Mouse (Mus musculus) bone marrow, adult 2 months (tissue): ENCODE data around the gene Lrrc56. TPM values are rescaled to one million over a fixed set of nuclear protein-coding genes. Genes with fewer than 3 reads are reported as not detected.

ENCODE experiments used
- H3K27ac ChIP-seq: fragments of 200-500 bp; 2 replicates; pipeline ENCODE4 v1.5.1; 2012; ENCODE audit warnings: low read depth, mild to moderate bottlenecking, control low read depth, inconsistent platforms, low read length; ENCODE audit not compliant: control insufficient read depth, poor library complexity, insufficient read depth
- H3K4me1 ChIP-seq: fragments of 200-500 bp; 2 replicates; pipeline ENCODE4 v1.6.1; 2011; ENCODE audit warnings: low read length; ENCODE audit not compliant: control insufficient read depth, insufficient read depth
- H3K4me3 ChIP-seq: fragments of 200-500 bp; replicated peaks from 2 replicates; pipeline ENCODE3; 2011; ENCODE audit warnings: mild to moderate bottlenecking, low read depth, low read length, control low read depth; ENCODE audit not compliant: control insufficient read depth
- CTCF ChIP-seq: fragments of 200-500 bp; IDR thresholded peaks from 2 replicates; pipeline ENCODE4 v1.5.1; 2011; ENCODE audit warnings: low read length, control low read depth; ENCODE audit not compliant: control insufficient read depth, insufficient read depth
- POLR2A ChIP-seq: fragments of 200-500 bp; IDR thresholded peaks from 2 replicates; pipeline ENCODE4 v1.6.1; 2011; ENCODE audit warnings: low read depth, mild to moderate bottlenecking, control low read depth, low read length, borderline replicate concordance; ENCODE audit not compliant: control insufficient read depth
- WGBS: fragments of 180-500 bp; shearing (Covaris S2); methylation state at CpG from one replicate; pipeline ENCODE4 v1.1.7; 2018; 5-methylcytosine and 5-hydroxymethylcytosine counted together
- polyA plus RNA-seq: library from polyadenylated mRNA; stranded (reverse); fragments of >200 nt; gene quantifications from 2 replicates; pipeline ENCODE4 v1.2.4, GENCODE M21; 2011; ENCODE audit warnings: low replicate concordance; ENCODE audit not compliant: missing spikeins, insufficient read depth, insufficient read length

Lrrc56 gene
- polyA plus RNA-seq, 1 experiment: 3.1 TPM

DNA sequence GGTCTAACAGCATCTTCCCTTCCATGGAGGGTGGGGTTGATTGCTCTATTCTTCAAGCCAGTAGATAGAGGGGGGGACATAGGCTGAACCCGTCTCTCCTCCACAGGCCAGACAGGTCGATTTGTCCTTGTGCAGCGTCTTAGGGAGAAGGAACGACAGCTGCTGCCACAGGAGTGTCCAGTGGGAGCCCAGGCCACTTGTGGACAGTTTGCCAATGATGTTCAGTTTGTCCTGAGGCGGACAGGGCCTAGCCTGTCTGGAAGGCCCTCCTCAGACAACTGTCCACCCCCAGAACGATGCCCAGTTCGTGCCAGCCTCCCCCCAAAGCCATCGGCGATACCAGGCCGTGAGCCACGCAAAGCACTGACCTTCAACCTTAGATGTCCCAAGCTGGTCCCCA is 22.9 kb downstream of the Lrrc56 start:
- WGBS: 94% methylated on average over 11 of the region's 11 CpGs
- H3K4me3 ChIP-seq: no peak overlapping the region

DNA sequence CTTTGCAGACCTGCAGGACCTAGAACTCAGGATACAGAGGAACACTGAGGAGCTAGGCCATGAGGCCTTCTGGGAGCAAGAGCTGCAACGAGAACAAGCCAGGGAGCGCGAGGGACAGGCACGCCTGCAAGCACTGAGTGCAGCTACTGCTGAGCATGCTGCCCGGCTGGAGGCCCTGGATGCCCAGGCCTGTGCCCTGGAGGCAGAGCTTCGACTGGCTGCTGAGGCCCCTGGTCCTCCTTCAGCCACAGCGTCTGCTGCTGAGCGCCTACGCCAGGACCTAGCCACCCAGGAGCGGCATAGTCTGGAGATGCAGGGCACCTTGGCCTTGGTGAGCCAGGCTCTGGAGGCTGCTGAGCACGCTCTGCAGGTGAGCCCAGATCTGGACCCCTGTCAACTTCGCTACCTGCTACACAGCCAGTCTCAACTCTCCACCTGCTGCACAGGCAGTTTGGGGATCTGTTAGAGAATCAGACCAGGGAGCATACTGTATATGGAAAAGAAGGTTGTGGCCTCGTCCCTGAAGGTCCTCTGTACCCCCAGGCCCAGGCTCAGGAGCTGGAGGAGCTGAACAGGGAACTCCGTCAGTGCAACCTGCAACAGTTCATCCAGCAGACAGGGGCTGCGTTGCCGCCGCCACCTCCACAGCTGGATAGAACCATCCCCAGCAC is 23.5 kb downstream of the Lrrc56 start:
- Histone ChIP-seq H3K4me3 (no peak overlapping the region), H3K4me1 (peaks cover 4% of the 10 kb centered on the region; the same call in 1 of the 2 replicates), H3K27ac (no peak overlapping the region)
- peak; percentile 23; the same call in 1 of the 2 replicates for TF ChIP-seq POLR2A
- no peak for TF ChIP-seq CTCF
- WGBS: 93% methylated on average over 17 of the region's 17 CpGs

More for the DNA sequence above, 22.9 kb downstream of the Lrrc56 start:
- no peak overlapping the region for H3K27ac ChIP-seq
- TF ChIP-seq POLR2A (no peak), CTCF (no peak)
- H3K4me1 ChIP-seq: peaks cover under 1% of the 10 kb centered on the region; the same call in 1 of the 2 replicates

DNA sequence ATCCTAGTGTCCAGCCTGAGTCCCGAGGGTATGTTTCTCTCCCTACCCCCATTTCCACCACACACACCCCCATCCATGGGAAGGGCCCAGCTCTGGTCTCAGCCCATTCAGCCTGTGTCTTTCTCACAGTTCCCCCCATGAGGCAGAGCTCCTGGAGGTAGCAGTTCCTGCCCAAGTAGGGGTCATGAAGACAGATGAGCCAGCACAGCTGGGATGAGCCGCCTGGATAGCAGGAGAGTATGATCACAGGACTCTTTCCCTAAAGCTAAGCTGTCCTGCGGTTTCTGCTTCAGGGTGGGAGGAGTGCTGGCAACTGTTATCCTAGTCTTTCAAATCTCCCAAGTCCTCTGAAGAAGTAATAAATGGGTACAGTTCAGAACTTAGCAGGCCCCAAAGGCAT is 24.2 kb downstream of the Lrrc56 start:
- no peak for TF ChIP-seq CTCF
- WGBS: 87% methylated on average over 3 of the region's 3 CpGs
- H3K27ac ChIP-seq: no peak overlapping the region
- peaks cover 4% of the 10 kb centered on the region; the same call in 1 of the 2 replicates for H3K4me1 ChIP-seq
- no peak overlapping the region for H3K4me3 ChIP-seq

DNA sequence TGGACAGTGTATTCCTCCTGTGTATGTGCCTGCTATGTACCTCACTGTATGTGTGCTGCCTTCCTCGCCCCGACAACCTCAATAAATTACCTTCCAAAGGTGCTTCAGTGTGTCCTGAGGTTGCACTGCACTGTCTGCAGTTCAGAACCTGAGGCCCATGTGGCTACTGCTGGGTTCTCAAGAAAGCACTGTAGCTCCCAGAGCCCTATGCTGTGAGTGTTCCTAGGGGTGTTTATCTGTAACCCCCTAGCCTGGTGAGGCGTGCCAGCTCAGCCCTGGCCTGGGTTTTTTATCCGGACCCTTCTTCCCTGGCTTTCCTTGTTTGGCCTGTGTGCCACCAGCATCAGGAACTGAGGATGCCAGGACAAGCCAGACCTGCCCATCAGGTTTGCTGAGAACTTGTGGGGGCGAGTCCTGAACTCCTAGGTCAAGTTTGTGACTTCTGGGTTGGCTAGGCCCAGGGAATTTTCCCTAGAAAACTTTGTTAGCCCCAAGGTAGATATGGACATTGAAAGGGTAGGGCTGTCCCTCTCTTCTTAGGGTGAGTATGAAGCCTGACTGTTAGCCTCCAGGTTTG is 24.7 kb downstream of the Lrrc56 start:
- Histone ChIP-seq H3K4me1 (peaks cover 4% of the 10 kb centered on the region; the same call in 1 of the 2 replicates), H3K27ac (no peak overlapping the region), H3K4me3 (no peak overlapping the region)
- TF ChIP-seq POLR2A (no peak), CTCF (no peak)
- WGBS: 90% methylated on average over 5 of the region's 5 CpGs

DNA sequence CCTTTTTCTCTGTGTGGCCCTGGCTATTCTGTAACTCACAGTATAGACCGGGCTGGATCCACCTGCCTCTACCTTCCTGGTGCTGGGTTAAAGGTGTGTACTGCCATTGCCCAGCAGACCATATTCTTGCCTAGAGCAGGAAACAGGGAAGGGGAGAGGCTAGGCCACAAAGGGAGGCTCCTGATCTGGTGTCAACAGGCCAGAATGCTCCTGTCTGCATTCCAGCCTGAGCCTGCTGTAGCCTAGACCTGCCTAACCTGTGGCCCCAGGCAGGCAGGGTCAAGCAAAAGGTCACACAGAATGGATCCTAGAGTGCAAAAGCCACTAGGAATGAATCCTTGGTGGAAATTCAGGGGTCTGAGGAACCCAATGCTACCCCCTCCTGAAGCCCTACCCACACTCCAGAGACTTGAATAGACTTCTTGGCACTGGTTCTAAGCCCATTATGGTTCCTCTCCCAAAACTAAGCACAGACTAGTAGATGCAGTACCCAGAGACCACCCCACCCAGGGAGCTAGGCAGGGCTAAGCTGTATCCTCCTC is 25.7 kb downstream of the Lrrc56 start:
- WGBS: 100% methylated on average over 1 of the region's 1 CpGs
- Histone ChIP-seq H3K4me3 (no peak overlapping the region), H3K4me1 (peaks cover 4% of the 10 kb centered on the region; the same call in 1 of the 2 replicates), H3K27ac (no peak overlapping the region)
- TF ChIP-seq POLR2A (no peak), CTCF (no peak)

DNA sequence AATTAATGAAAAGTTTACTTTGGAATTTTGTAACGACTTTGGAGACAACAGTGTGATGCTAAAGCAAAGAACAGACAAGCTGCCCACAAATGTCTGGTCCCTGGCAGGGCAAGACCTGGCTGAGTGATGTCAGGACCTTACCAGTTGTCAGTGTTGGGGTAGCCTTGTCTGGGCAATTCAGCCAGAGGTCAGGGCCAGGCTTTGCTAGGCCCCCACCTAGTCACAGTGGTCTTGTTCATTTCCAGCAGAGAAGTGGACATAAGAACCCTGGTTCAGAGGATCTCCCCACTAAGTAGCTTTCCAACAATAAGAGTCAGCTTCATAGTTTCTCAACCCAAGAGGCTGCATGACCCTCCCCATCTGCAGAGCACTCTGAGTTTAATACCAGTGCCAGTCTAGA is 26.4 kb downstream of the Lrrc56 start:
- H3K4me3 ChIP-seq: no peak overlapping the region
- 88% methylated on average over 1 of the region's 1 CpGs for WGBS
- TF ChIP-seq CTCF (no peak), POLR2A (no peak)
- peaks cover 4% of the 10 kb centered on the region; the same call in 1 of the 2 replicates for H3K4me1 ChIP-seq
- no peak overlapping the region for H3K27ac ChIP-seq

DNA sequence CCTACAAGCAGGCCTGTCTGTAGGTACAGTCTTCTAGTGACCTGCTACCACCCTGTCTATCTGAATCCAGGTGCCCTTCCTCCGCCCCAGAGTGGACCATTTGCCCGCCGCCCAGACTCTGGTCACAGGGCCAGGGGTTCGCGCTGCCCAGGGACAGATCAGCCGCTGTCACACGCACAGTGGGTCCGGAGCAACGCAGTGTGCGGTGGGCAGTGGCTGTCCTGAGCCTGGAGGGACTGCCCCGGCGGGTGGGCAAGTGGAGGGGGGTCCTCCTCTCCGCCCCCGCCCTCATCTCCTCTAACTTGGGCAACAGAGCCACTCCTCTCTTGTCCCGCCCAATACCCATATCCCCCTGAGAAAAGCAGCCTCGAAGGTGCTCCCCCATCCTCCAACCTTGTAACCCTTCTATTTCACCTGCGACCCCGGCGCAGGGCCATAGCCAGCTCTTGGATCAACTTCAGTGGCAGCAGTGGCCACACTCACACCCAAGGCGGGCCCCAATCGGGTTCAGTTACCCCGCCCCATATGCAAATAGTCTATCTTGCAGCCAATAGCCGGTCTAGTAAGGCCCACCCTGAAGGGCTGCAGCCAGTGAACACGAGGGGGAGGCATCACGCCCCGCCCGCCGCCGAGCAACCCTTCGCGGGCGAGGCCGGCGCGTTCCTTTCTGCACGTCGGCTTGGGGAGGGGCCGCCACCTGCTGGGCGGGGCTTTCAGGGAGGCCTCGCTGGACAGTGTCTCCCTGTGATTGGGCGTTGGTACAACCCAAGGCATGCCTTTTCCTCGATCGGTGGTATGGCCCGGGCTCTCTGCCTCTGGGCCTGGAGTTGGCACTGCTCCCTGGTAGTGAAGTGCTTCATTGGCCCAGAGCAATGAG is 27.5 kb downstream of the Lrrc56 start:
- peak overlapping the region; percentile 48 for H3K4me3 ChIP-seq
- peak overlapping the region; percentile 26 for H3K27ac ChIP-seq
- H3K4me1 ChIP-seq: peaks cover 4% of the 10 kb centered on the region; the same call in 1 of the 2 replicates
- no peak; the same call in 1 of the 2 replicates for TF ChIP-seq POLR2A
- TF ChIP-seq CTCF: no peak
- 19% methylated on average over 44 of the region's 44 CpGs for WGBS

DNA sequence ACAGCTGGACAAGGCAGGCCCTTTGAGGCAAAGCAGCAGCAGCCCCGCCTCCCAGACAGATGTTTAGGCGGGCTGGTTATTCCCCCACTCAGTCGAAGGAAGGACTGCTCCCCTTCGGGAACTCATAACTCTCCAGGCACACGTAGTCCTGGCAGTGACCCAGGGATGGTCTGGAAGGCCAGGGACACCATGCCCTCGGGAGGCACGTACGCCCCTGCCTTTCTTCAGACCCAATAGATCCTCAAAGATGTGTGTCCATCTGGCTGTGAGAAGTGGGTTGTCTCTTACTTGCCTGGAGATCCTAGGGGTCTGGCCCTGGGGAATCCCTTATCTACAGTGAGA is 28.1 kb downstream of the Lrrc56 start:
- H3K4me1 ChIP-seq: peaks cover 4% of the 10 kb centered on the region; the same call in 1 of the 2 replicates
- WGBS: 10% methylated on average over 8 of the region's 8 CpGs
- peak overlapping the region; percentile 26 for H3K27ac ChIP-seq
- no peak for TF ChIP-seq POLR2A
- no peak for TF ChIP-seq CTCF
- H3K4me3 ChIP-seq: peak overlapping the region; percentile 43
